Mouse (Mus musculus) CD4-positive, CD25-positive, alpha-beta regulatory T cell (primary cell): Measurements from ENCODE around the gene Snrpd3. TPM values are rescaled to one million over a fixed set of nuclear protein-coding genes. Genes with fewer than 3 reads are reported as not detected.

ENCODE experiments used
- polyA plus RNA-seq: library from polyadenylated mRNA; unstranded; fragments of 100-300 nt; shearing (Covaris generic); gene quantifications from one replicate; pipeline ENCODE4 v1.2.1, GENCODE M21; 2017

The Snrpd3 gene
- 190 TPM for polyA plus RNA-seq

GRCm38 (mm10) chr10:75517073-75517757 is at the start of gene Snrpd3:
Snrpd3 (plus strand) TSS chr10:75517551.

GRCm38 (mm10) chr10:75517758-75518143 is 400 bp downstream of the Snrpd3 start, which contains the start of gene Gucd1:
Gucd1 (minus strand) TSS chr10:75517972.

GRCm38 (mm10) chr10:75559676-75560548 is 42.6 kb downstream of the Snrpd3 start, which contains the start of gene Lrrc75b:
Lrrc75b (minus strand) TSS chr10:75560330.

GRCm38 (mm10) chr10:75561071-75561654 is 43.8 kb downstream of the Snrpd3 start, which contains the start of gene Ggt1:
Ggt1 (plus strand) TSS chr10:75561604.

Other genes starting within 250 kb of the Snrpd3 start
- gene Adora2a, start 200.7 kb upstream of the Snrpd3 start, polyA plus RNA-seq: 35.6 TPM
- 0.29 TPM for gene Upb1, start 116.4 kb upstream of the Snrpd3 start, polyA plus RNA-seq
- 39.0 TPM for gene Gucd1, start 421 bp downstream of the Snrpd3 start, polyA plus RNA-seq
- 0.25 TPM for gene Lrrc75b, start 42.8 kb downstream of the Snrpd3 start, polyA plus RNA-seq
- 1.8 TPM for gene Ggt1, start 44.1 kb downstream of the Snrpd3 start, polyA plus RNA-seq
- 2.6 TPM for gene Ggt5, start 71.8 kb downstream of the Snrpd3 start, polyA plus RNA-seq
- 10.2 TPM for gene Susd2, start 126.5 kb downstream of the Snrpd3 start, polyA plus RNA-seq
- 52.2 TPM for gene Cabin1, start 246.8 kb downstream of the Snrpd3 start, polyA plus RNA-seq